Mouse (Mus musculus) CD4-positive naive resting alpha-beta T cell, adult 76 days (primary cell): ENCODE data around the gene Use1. TPM values are rescaled to one million over a fixed set of nuclear protein-coding genes. Genes with fewer than 3 reads are reported as not detected.

Experiments used
- total RNA-seq: library from RNA; stranded (reverse); gene quantifications from one replicate; pipeline ENCODE4 v1.2.4, GENCODE M21; 2023

Gene Use1
- total RNA-seq = 304 TPM

GRCm38 (mm10) chr8:71366771-71367528 is at the start of gene Use1:
TSS of gene Use1 (plus strand) at chr8:71366848.

GRCm38 (mm10) chr8:71371236-71371848 is 4.7 kb downstream of the Use1 start, which contains the start of gene Ocel1:
TSS of gene Ocel1 (plus strand) at chr8:71371298.

GRCm38 (mm10) chr8:71381421-71381970 is 14.8 kb downstream of the Use1 start, which contains the start of gene Nr2f6:
TSS of gene Nr2f6 (minus strand) at chr8:71381960.

GRCm38 (mm10) chr8:71395629-71396028 is 29.0 kb downstream of the Use1 start, which contains the start of gene Ushbp1:
TSS of gene Ushbp1 (minus strand) at chr8:71395802.

GRCm38 (mm10) chr8:71396639-71397305 is 30.1 kb downstream of the Use1 start, which contains the start of gene Babam1:
TSS of gene Babam1 (plus strand) at chr8:71396861.

GRCm38 (mm10) chr8:71405401-71406098 is 38.9 kb downstream of the Use1 start, which contains the start of gene Ankle1:
TSS of gene Ankle1 (plus strand) at chr8:71406010.

Other genes starting within 250 kb of the Use1 start
- gene Myo9b, start 94.1 kb upstream of the Use1 start, total RNA-seq = 147 TPM
- 39.8 TPM for gene Haus8, start 93.9 kb upstream of the Use1 start, total RNA-seq
- gene Ocel1, start 4.5 kb downstream of the Use1 start, total RNA-seq = 23.7 TPM
- 5.0 TPM for gene Nr2f6, start 15.1 kb downstream of the Use1 start, total RNA-seq
- not detected for gene Ushbp1, start 29.0 kb downstream of the Use1 start, total RNA-seq
- gene Babam1, start 30.0 kb downstream of the Use1 start, total RNA-seq = 93.6 TPM
- gene Ankle1, start 39.2 kb downstream of the Use1 start, total RNA-seq = 1.3 TPM
- gene Abhd8, start 96.8 kb downstream of the Use1 start, total RNA-seq = 80.8 TPM
- 20.2 TPM for gene Mrpl34, start 98.1 kb downstream of the Use1 start, total RNA-seq
- 104 TPM for gene Dda1, start 102.4 kb downstream of the Use1 start, total RNA-seq
- gene Ano8, start 119.1 kb downstream of the Use1 start, total RNA-seq = 20.5 TPM
- 10.3 TPM for gene Gtpbp3, start 121.3 kb downstream of the Use1 start, total RNA-seq
- gene Plvap, start 144.9 kb downstream of the Use1 start, total RNA-seq = 0.56 TPM
- not detected for gene Ccdc194, start 158.9 kb downstream of the Use1 start, total RNA-seq
- 56.4 TPM for gene Bst2, start 170.6 kb downstream of the Use1 start, total RNA-seq
- 27.1 TPM for gene Mvb12a, start 176.1 kb downstream of the Use1 start, total RNA-seq
- 1.2 TPM for gene Tmem221, start 192.0 kb downstream of the Use1 start, total RNA-seq
- gene Nxnl1, start 199.8 kb downstream of the Use1 start, total RNA-seq = not detected
- 5.5 TPM for gene Slc27a1, start 202.0 kb downstream of the Use1 start, total RNA-seq
- gene Pgls, start 225.3 kb downstream of the Use1 start, total RNA-seq = 49.5 TPM
- gene Fam129c, start 230.8 kb downstream of the Use1 start, total RNA-seq = 13.7 TPM
- gene Colgalt1, start 244.2 kb downstream of the Use1 start, total RNA-seq = 42.5 TPM